8 mouse cellular contexts compared by ENCODE assay signal in genomic region chr11:120240941-120241890, GRCm38 (mm10). TPM values are rescaled to one million over a fixed set of nuclear protein-coding genes. Genes with fewer than 3 reads are reported as not detected.
DNase-seq lines count a peak whose midpoint lies in the region; ATAC-seq and TF ChIP-seq lines count a peak whose summit lies in the region.

No protein-coding gene starts in this region.

- ATAC-seq in embryonic facial prominence, embryonic 12.5 days (ENCODE audit: insufficient number of reproducible peaks, insufficient read depth, low FRiP score, low TSS enrichment), result no peak
- no peak for ATAC-seq in intestine, embryonic 14.5 days (replicated peaks; ENCODE audit: low FRiP score, low TSS enrichment, low read depth)
- no peak for ATAC-seq in midbrain, embryonic 13.5 days
- ATAC-seq in erythroblast, adult 5-6 weeks (replicated peaks; ENCODE audit: low FRiP score, poor library complexity, severe bottlenecking), result no peak

- peaks cover 71% of the 10 kb centered on the region for H3K4me1 ChIP-seq in embryonic facial prominence, embryonic 12.5 days
- peaks cover 68% of the 10 kb centered on the region for H3K4me1 ChIP-seq in intestine, embryonic 14.5 days (replicated peaks; ENCODE audit: control insufficient read depth, insufficient read depth, low read length)
- peaks cover 79% of the 10 kb centered on the region for H3K4me1 ChIP-seq in midbrain, embryonic 13.5 days (replicated peaks)

- H3K9me3 ChIP-seq in embryonic facial prominence, embryonic 12.5 days, result no peaks in the 10 kb centered on the region
- no peaks in the 10 kb centered on the region for H3K9me3 ChIP-seq in intestine, embryonic 14.5 days (ENCODE audit: control insufficient read depth, low read length)
- H3K9me3 ChIP-seq in midbrain, embryonic 13.5 days, result no peaks in the 10 kb centered on the region

- H3K36me3 ChIP-seq in embryonic facial prominence, embryonic 12.5 days, result 0 out of 2 replicates have a peak, but pooled peaks cover 7% of the 10 kb centered on the region
- H3K36me3 ChIP-seq in intestine, embryonic 14.5 days (ENCODE audit: control insufficient read depth, insufficient read depth, low read length), result no peaks in the 10 kb centered on the region
- H3K36me3 ChIP-seq in midbrain, embryonic 13.5 days, result peaks cover 13% of the 10 kb centered on the region

- peak overlapping the region; percentile 38; the same call in 1 of the 2 replicates for H3K9ac ChIP-seq in embryonic facial prominence, embryonic 12.5 days
- H3K9ac ChIP-seq in intestine, embryonic 14.5 days (ENCODE audit: low read length), result peak overlapping the region; percentile 44
- peak overlapping the region; percentile 100 for H3K9ac ChIP-seq in midbrain, embryonic 13.5 days (replicated peaks)

- DNase-seq in layer of hippocampus, adult 2 months (ENCODE audit: low spot score in 2 of 2), result no peak
- DNase-seq in layer of hippocampus, postnatal 14 days (ENCODE audit: low spot score in 2 of 2), result no peak
- peak; percentile 80 for DNase-seq in intestine, embryonic 14.5 days (ENCODE audit: low spot score)
- no peak for DNase-seq in frontal cortex, postnatal 14 days (ENCODE audit: low spot score in 2 of 2)
- DNase-seq in spleen, adult 12 weeks (ENCODE audit: low spot score), result no peak

- peak overlapping the region; percentile 99 for H3K27ac ChIP-seq in layer of hippocampus, adult 2 months
- peak overlapping the region; percentile 94 for H3K27ac ChIP-seq in embryonic facial prominence, embryonic 12.5 days
- peak overlapping the region; percentile 83 for H3K27ac ChIP-seq in intestine, embryonic 14.5 days (ENCODE audit: low read depth)
- peak overlapping the region; percentile 100 for H3K27ac ChIP-seq in midbrain, embryonic 13.5 days

- TF ChIP-seq CTCF in layer of hippocampus, adult 2 months (conservative IDR thresholded peaks at IDR 0.05), result no peak

- no peaks in the 10 kb centered on the region for H3K27me3 ChIP-seq in embryonic facial prominence, embryonic 12.5 days
- H3K27me3 ChIP-seq in intestine, embryonic 14.5 days (replicated peaks; ENCODE audit: control insufficient read depth, insufficient read depth, low read length), result no peaks in the 10 kb centered on the region
- H3K27me3 ChIP-seq in midbrain, embryonic 13.5 days, result no peaks in the 10 kb centered on the region

- H3K4me3 ChIP-seq in layer of hippocampus, adult 2 months, result peak overlapping the region; percentile 89
- peak overlapping the region; percentile 25 for H3K4me3 ChIP-seq in embryonic facial prominence, embryonic 12.5 days
- H3K4me3 ChIP-seq in intestine, embryonic 14.5 days (ENCODE audit: low read depth, low read length), result peak overlapping the region; percentile 8; the same call in 1 of the 2 replicates
- H3K4me3 ChIP-seq in midbrain, embryonic 13.5 days (replicated peaks), result peak overlapping the region; percentile 66

- WGBS in embryonic facial prominence, embryonic 12.5 days, result 10% methylated on average over 29 of the region's 29 CpGs
- 14% methylated on average over 29 of the region's 29 CpGs for WGBS in intestine, embryonic 14.5 days
- 8% methylated on average over 29 of the region's 29 CpGs for WGBS in midbrain, embryonic 13.5 days

- H3K4me2 ChIP-seq in embryonic facial prominence, embryonic 12.5 days (replicated peaks), result peak overlapping the region; percentile 98
- peak overlapping the region; percentile 99 for H3K4me2 ChIP-seq in intestine, embryonic 14.5 days (ENCODE audit: low read length)
- peak overlapping the region; percentile 98 for H3K4me2 ChIP-seq in midbrain, embryonic 13.5 days (replicated peaks)

RNA-seq across cellular contexts. Expression of gene Bahcc1, which starts 8.5 kb away (rescaled TPM):
- total RNA-seq in layer of hippocampus, adult 2 months (2021), result 10 to 100 TPM; 19.9 to 20.7 TPM
- 10 to 100 TPM; 20.3 to 20.7 TPM for total RNA-seq in layer of hippocampus, postnatal 14 days (2021)
- 16.8 and 18.8 TPM in 2 replicates for polyA plus RNA-seq in embryonic facial prominence, embryonic 12.5 days (2016; fragmentation: Nextera tagmentation; extraction: Ambion mirVana)
- 12.1 and 12.7 TPM in 2 replicates for polyA plus RNA-seq in intestine, embryonic 14.5 days (2014; fragmentation: Nextera tagmentation; extraction: Ambion mirVana)
- 17.4 and 19.5 TPM in 2 replicates for polyA plus RNA-seq in midbrain, embryonic 13.5 days (2015; fragmentation: Nextera tagmentation; extraction: Ambion mirVana)
- 2.1 and 3.3 TPM in 2 replicates for total RNA-seq in erythroblast, adult 5-6 weeks (2015; ENCODE audit: low replicate concordance)
- 0.84 and 2.0 TPM in 2 replicates for total RNA-seq in erythroblast, adult 5-6 weeks (2017; ENCODE audit: low replicate concordance)

Comparison
In these comparisons a context has a peak if more than half of its experiments do, and no peak if none do; other contexts are left out.
1. H3K4me3 ChIP-seq: peak in every context shown above with its lines; median percentile 89 in layer of hippocampus, adult 2 months; 66 in midbrain, embryonic 13.5 days; 25 in embryonic facial prominence, embryonic 12.5 days; 8 in intestine, embryonic 14.5 days.
2. H3K9ac ChIP-seq: peak in every context shown above with its lines; median percentile 100 in midbrain, embryonic 13.5 days; 44 in intestine, embryonic 14.5 days; 38 in embryonic facial prominence, embryonic 12.5 days.
3. RNA of gene Bahcc1, which starts 8.5 kb away (total RNA-seq): 20.3 to 20.7 TPM in layer of hippocampus, postnatal 14 days and 19.9 to 20.7 TPM in layer of hippocampus, adult 2 months; 0.84 to 3.3 TPM in erythroblast, adult 5-6 weeks; every median in the first group is over 4 times any median in the second.
4. Peak in every context shown above with its lines, with median percentiles within 50 percentile points of each other: H3K27ac ChIP-seq and H3K4me2 ChIP-seq.